Mouse (Mus musculus) spleen, postnatal 36 days (tissue): Measurements from ENCODE around the gene Dedd2.

Source experiments
- DNase-seq, 2 experiments: peaks; one replicate each; pipeline ENCODE4 v3.0.0; 2022; ENCODE audit warnings: low spot score in 2 of 2, mixed read lengths in 1 of 2

The Dedd2 gene

DNA sequence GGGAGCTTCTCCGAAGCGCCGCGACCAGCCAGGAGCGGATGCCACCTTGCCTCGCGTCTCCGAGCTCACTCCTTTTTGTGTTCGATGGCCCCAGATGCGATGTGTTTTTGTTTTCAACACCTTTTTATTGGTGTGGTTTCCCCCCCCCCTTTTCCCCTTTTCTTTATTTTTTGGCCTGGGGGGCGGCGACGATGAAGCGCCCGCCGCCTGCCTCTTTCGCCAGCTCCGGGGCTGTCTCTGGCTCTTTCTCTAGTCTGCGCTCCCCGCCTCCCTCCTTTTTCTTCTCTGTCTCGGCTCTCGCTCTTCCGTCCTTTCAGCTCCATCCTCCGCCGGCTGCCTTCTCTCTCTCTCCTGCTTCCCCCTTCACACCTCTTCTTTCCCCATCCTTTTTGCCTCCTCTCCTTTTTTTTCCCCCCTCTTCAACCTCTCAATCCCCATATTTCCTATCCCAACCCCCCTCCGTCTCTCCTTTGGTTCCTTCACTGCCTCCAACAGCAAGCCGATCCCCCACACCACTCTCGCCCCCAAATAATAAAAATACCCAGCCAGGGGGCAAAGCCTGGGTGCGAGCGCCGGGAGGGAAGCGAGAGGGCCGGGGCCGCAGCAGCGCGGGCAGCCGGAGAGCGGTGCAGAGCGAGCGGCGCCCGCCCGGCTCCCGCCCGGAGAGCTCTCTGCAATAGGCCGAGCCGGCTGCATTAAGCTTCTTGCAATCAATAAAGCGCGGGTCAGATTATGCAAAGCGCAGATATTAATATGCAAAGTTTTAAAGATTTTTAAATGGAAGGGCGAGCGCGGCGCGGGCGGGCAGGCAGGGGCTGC, 41.4 kb downstream of the Dedd2 start:
- DNase-seq = no peak

DNA sequence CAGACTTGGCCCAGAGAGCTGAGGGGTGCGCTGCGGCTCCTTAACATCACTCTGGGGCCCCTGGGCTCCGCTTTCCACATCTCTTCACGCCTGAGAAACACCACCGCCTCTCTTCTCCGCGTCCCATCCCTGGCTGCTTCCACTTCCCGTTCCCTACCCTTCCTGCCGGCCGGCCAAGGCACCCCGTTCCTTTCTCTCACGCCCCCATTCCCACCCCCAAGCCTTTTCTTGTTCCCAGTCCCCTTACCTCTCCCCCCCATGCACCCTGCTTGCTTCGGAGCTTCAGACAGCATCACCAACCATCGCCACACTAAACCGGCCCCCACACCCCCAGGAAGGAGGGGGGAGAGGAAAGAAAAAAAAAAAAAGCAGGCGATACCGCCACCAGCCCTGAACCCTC, 42.1 kb downstream of the Dedd2 start:
- DNase-seq = no peak

DNA sequence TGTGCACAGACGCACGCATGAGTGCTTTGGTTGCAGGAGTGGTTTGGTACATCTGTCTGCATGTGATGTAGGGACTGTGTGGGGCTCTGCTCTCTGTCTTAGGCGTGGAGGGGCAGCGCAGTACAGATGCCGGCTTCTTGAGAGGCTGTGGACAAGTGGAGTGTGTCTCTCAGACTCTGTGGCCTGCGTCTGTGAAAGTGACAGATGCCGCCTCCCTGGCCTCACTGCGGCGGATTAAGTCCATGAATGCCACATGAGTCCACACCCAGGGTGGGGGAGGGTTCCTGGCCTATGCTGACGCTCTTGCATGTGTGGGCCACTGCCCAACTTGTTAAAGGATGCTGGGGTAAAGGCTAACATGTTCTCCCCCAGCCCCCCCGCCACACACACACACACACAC, 46.1 kb downstream of the Dedd2 start:
- DNase-seq = no peak

DNA sequence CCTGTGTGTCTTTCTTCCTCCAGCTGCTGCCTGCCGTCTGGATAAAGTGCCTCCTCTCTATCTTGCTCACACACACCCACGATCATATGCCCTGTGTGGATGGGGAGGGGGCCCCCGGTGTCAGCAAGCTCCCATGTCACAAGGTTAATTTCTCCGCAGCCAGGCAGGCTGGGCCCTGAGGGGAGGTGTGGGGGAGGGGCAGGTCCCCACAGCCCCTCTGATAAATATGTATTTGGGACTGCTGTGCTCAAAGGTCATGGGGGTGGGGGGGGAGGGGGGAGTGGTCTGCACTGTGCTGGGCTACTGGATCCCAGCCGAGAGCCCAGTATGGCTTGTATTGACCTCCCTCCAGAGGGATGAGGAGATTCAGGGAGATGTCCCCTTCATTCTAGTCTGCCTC, 47.7 kb downstream of the Dedd2 start:
- DNase-seq = no peak

DNA sequence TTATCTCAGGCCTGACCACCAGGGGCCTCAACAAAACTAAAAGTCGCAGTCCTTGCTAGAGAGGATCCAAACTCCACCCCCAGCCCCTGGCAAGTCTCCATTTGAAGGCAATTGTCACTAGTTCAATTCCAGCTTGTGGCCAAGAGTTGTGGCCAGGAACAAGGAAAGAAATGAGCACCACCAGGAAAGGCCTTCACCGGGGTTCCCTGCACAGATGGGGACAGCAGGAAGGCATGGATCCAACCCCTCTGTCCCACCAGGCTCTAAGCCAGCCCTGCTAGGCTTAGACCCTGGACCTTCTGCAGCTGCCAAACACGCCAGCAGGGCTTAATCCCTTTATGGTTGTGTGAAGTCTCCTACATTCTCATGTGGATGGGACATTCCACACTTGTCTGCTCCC, 49.8 kb downstream of the Dedd2 start:
- no peak for DNase-seq

DNA sequence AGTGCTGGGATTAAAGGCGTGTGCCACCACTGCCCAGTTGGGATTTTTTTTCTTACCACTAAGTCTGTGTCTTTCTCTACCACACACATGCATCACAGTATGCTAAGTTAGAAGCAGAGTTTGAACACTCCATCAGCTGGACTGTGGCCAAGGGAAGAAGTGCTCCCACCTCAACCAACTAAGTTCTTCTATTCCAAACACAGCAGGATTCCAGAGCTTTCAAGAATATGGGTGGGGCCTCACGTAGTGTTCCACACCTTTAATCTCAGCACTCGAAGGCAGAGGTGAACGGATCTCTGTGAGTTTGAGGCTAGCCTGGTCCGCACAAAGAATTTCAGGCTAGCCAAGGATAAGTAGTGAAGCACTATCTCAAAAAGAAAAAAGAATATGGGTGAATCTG, 54.3 kb downstream of the Dedd2 start:
- no peak for DNase-seq

DNA sequence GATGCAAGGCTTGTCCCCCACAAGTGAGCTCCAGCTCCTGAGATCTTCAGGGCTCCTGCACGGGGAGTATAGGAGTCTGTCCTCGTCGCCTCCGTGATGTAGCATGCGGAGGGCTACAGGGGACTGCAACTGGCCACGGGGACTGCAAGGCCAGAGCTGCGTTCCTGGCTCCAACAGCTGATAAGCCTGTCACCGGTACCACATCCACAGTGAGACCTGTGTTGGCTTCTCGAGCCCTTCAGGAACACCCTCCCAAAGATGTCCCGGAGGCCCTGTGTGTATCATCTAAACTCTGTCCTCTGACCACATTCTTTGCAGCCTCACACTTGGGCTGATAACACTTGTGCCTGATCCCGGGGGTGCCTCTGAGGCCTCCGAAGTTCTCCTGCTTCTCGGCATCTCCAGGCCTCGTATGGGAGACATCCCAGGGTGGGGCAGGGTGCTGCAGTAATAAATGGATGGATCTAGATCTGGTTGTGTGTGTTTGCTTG, 64.2 kb downstream of the Dedd2 start:
- DNase-seq = no peak

DNA sequence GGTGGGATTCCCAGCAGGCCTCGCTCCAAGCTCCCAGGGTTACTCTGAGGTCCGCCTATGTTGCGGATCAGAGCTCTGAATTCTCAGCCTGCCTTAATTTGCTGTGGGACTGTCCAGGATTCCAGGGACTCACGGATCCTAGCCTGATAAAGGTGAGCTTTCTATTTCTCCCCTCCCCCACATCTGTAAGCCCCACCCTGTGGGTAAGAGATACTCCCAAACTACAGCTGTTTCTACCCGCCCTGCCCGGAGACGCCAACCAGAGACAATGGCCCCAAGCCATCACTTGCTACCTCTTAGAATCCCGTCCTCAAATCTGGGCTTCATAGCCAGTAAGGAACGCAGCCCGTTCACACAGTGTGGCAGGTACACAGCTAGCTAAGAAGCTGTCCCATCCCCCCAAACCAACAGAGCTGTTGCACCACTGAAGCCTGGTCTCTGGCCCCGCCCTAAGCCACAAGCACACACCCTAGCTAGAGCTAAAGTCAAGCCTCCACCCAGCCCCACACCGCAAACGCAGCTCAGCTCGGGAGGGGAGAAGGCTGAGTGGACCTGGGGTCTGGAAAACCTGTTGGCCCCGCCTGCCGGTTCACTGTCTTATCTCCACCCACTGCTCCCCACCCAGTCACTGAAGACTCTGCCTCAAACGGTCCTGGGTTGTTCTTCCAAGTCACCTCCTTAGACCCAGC, 64.8 kb downstream of the Dedd2 start:
- peak; percentile 78 to 81 for DNase-seq

DNA sequence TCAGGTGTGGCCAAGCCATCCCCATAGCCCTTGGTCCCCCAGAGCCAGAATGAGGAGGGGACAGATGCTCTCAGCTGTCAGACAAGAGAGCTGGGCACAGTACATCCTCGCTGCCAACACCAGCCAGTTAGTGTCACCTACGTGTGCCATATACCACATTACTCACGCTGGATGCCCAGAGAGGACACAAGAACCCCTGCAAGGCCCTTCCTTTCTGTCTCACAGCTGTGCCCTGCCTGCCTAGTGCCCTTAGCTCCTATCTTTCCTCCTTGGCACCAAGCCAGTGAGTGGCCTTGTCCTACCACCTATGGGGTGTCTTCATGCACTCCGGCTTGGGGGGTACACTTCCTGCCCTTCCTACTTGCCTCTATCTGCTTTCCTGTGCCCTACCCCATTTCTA, 65.8 kb downstream of the Dedd2 start:
- peak; percentile 26 to 42 for DNase-seq

DNA sequence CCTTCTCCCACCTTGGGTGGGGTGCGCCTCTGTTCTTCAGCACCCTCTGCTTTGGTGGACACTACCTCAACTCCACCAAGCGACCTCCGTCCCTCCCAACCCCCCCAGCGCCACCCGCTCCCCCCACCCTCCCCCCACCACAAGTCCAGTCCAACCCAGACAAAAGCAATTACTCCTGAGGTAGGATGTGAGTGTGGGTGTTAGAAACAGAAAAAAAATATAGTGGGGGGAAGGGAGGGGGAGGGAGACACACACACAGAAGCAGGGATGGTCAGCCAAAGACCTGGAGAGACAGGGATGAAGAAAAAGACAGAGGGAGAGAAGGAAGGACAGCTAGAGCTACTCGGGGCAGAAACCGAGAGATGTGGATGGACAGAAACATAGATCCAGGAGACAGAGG, 66.6 kb downstream of the Dedd2 start:
- DNase-seq = no peak

DNA sequence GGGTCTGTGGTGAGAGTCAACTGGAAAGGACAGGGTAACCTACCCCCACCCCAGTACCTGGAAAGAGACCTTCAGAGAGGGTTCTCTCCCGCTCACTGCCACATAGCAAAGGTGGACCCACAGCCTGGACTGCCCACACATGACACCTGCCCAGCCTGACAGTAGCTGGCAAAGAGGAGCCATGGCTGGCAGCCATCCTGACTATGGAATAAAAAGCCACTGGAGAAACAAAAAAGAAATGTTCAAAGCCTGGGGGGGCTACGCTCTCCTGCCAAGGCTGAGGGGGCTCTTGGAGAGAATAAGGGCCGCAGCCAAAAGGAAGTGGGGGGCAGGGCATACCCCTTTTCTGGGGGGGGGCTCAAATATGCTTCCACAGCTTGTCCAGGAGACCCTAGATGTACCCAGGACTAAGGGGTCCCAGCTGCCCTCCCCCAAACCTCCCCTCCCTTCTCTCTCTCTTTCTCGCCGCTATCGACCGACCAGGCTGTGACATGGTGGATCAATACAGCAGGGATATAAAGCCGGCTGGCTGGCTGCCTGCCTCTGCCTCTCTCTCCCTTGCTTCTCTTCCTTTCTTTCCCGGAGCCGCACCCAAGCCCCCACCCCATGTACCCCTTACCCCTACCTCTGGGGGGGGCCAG, 68.4 kb downstream of the Dedd2 start:
- no peak for DNase-seq

DNA sequence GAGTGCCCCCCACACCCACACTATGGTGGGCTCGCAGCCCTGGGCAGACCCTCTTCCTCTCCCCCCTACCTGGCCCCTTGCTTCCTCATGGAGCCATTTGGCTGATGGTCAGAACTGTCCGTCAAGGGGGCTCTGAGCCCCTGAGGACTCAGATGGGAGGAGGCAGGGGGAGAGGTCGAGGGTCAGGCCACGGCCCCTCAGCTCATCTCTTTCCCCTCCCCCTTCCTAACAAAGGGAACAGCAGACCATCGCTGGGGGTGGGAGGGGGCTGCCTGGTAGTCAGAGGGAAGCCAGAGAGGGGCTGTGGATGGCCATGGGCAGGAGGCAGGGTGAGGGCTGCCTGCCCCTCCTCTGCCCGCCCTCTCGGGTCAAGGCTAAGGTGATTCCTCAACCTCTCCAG, 69.4 kb downstream of the Dedd2 start:
- no peak for DNase-seq

DNA sequence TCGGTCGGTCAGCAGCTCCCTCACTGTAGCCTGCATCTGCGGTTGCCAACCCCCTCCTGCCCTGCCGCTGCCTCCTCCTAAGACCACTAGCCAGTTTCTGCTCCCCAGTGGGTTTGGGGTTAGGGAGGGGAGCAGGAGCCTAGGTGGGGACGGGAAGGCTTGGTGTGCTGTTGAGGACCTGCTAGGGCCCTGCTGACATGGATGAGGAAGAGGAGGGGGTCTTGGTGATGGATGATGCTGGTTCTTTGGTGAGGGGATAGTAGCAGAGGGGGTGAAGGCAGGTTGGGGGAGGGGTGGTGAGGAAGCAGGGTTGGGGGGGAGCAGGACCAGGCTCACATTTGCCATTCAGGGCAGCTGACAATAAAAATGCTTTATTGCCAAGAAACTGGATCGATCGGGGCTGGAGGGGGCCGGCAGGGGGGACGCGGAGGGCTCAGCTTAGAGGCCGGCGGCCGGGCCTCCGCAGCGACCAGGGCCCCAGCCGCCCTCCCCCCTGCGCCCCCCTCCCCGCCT, 70.2 kb downstream of the Dedd2 start:
- no peak for DNase-seq
